Mouse (Mus musculus): ENCODE measurements around the gene Atp6v0c. TPM values are rescaled to one million over a fixed set of nuclear protein-coding genes. Genes with fewer than 3 reads are reported as not detected.

Atp6v0c gene
- polyA plus RNA-seq, 1 experiment from 2014 or later, result 1,021 TPM

GRCm38 (mm10) chr17:24126801-24127200 is 42.7 kb downstream of the Atp6v0c start:
- H3K36me3 ChIP-seq (ENCODE audit: control insufficient read depth, insufficient read depth, low read length), result no peaks in the 10 kb centered on the region
- no peak overlapping the region for H3K9ac ChIP-seq (ENCODE audit: low read length)
- no peak for DNase-seq (ENCODE audit: low spot score)
- H3K4me2 ChIP-seq (ENCODE audit: low read length), result no peak overlapping the region
- ATAC-seq, result no peak
- no peak overlapping the region for H3K27ac ChIP-seq (ENCODE audit: low read depth, low read length)
- no peaks in the 10 kb centered on the region for H3K4me1 ChIP-seq (ENCODE audit: control insufficient read depth, insufficient read depth, low read length)
- H3K27me3 ChIP-seq (replicated peaks; ENCODE audit: control insufficient read depth, insufficient read depth, low read length), result no peaks in the 10 kb centered on the region
- WGBS, result 88% methylated on average over 3 of the region's 3 CpGs
- H3K4me3 ChIP-seq (ENCODE audit: low read depth, low read length), result no peak overlapping the region
- no peaks in the 10 kb centered on the region for H3K9me3 ChIP-seq (replicated peaks; ENCODE audit: control insufficient read depth, low read length)

DNA sequence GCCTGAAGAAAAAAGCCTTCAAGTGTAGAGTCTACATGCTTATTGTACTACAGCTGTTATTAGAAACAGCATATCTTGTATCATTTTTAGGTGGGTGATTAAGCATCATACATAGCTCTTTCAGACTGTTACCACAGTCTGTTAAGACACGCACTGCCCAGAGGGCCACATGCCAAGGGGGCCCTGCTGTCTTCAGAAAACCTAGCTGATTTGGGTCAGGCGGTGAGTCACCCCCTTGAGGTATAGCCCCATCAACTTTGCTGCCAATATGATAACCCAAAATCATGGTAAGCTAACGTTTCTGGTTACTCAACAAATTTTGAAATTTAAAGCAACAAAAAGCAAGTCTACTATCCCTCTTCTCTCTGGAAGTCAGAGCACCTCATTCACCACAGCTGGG is 50.1 kb downstream of the Atp6v0c start:
- H3K4me1 ChIP-seq (ENCODE audit: control insufficient read depth, insufficient read depth, low read length), result no peaks in the 10 kb centered on the region
- DNase-seq (ENCODE audit: low spot score), result no peak
- no peak overlapping the region for H3K4me3 ChIP-seq (ENCODE audit: low read depth, low read length)
- H3K9ac ChIP-seq (ENCODE audit: low read length), result no peak overlapping the region
- no peaks in the 10 kb centered on the region for H3K9me3 ChIP-seq (replicated peaks; ENCODE audit: control insufficient read depth, low read length)
- H3K27ac ChIP-seq (ENCODE audit: low read depth, low read length), result no peak overlapping the region
- no peaks in the 10 kb centered on the region for H3K27me3 ChIP-seq (replicated peaks; ENCODE audit: control insufficient read depth, insufficient read depth, low read length)
- H3K4me2 ChIP-seq (ENCODE audit: low read length), result no peak overlapping the region
- 85% methylated on average over 3 of the region's 3 CpGs for WGBS
- no peaks in the 10 kb centered on the region for H3K36me3 ChIP-seq (ENCODE audit: control insufficient read depth, insufficient read depth, low read length)
- no peak for ATAC-seq

Other genes starting within 250 kb of the Atp6v0c start
- gene Sbp, start 228.0 kb downstream of the Atp6v0c start, polyA plus RNA-seq (2014; fragmentation: Nextera tagmentation; extraction: Ambion mirVana), result not detected in 2 replicates
- gene Sbpl, start 214.4 kb downstream of the Atp6v0c start, polyA plus RNA-seq (2014; fragmentation: Nextera tagmentation; extraction: Ambion mirVana), result not detected in 2 replicates
- not detected in 2 replicates for gene Prss30, start 189.1 kb downstream of the Atp6v0c start, polyA plus RNA-seq (2014; fragmentation: Nextera tagmentation; extraction: Ambion mirVana)
- not detected in 2 replicates for gene Prss22, start 171.6 kb downstream of the Atp6v0c start, polyA plus RNA-seq (2014; fragmentation: Nextera tagmentation; extraction: Ambion mirVana)
- not detected in 2 replicates for gene Prss27, start 131.6 kb downstream of the Atp6v0c start, polyA plus RNA-seq (2014; fragmentation: Nextera tagmentation; extraction: Ambion mirVana)
- gene Kctd5, start 96.2 kb downstream of the Atp6v0c start, polyA plus RNA-seq (2014; fragmentation: Nextera tagmentation; extraction: Ambion mirVana), result 84.3 and 87.0 TPM in 2 replicates
- 42.6 and 59.0 TPM in 2 replicates for gene Pdpk1, start 18.8 kb downstream of the Atp6v0c start, polyA plus RNA-seq (2014; fragmentation: Nextera tagmentation; extraction: Ambion mirVana)
- gene Amdhd2, start 5.9 kb downstream of the Atp6v0c start, polyA plus RNA-seq (2014; fragmentation: Nextera tagmentation; extraction: Ambion mirVana), result 28.4 and 29.6 TPM in 2 replicates
- gene Tbc1d24, start 35.9 kb upstream of the Atp6v0c start, polyA plus RNA-seq (2014; fragmentation: Nextera tagmentation; extraction: Ambion mirVana), result 10.5 and 15.0 TPM in 2 replicates
- gene Ntn3, start 39.8 kb upstream of the Atp6v0c start, polyA plus RNA-seq (2014; fragmentation: Nextera tagmentation; extraction: Ambion mirVana), result 2.6 and 3.0 TPM in 2 replicates
- gene Tedc2, start 51.1 kb upstream of the Atp6v0c start, polyA plus RNA-seq (2014; fragmentation: Nextera tagmentation; extraction: Ambion mirVana), result 11.0 and 12.5 TPM in 2 replicates
- gene Ccnf, start 81.8 kb upstream of the Atp6v0c start, polyA plus RNA-seq (2014; fragmentation: Nextera tagmentation; extraction: Ambion mirVana), result 31.8 and 34.3 TPM in 2 replicates
- 0.13 and 0.31 TPM in 2 replicates for gene Abca17, start 181.4 kb upstream of the Atp6v0c start, polyA plus RNA-seq (2014; fragmentation: Nextera tagmentation; extraction: Ambion mirVana)
- 14.5 and 21.3 TPM in 2 replicates for gene Abca3, start 182.2 kb upstream of the Atp6v0c start, polyA plus RNA-seq (2014; fragmentation: Nextera tagmentation; extraction: Ambion mirVana)
- 304 and 325 TPM in 2 replicates for gene Rnps1, start 244.9 kb upstream of the Atp6v0c start, polyA plus RNA-seq (2014; fragmentation: Nextera tagmentation; extraction: Ambion mirVana)